Mouse (Mus musculus): ENCODE data around the gene Eif4ebp2. TPM values are rescaled to one million over a fixed set of nuclear protein-coding genes. Genes with fewer than 3 reads are reported as not detected.

The Eif4ebp2 gene
- polyA plus RNA-seq, 1 experiment: 277 TPM

DNA sequence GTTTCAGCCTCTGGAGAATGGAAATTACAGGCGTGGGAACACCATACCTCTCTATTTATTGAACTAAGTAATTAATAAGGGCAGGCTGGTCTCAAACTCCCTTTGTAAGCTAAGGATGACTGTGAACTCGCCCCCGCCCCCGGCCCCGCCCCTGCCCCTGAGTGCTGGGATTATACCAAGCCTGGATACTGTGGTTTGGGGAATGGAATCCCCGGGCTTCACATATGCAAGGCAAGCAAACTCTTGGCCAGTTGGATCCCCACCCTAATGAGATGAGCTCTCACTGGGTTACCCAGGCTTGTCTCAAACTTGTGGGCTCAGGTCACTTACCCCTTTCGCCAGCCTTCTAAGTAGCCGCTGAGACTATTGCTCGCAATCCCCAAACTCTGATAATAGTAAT lies 42.3 kb downstream of the Eif4ebp2 start:
- WGBS: 78% methylated on average over 9 of the region's 9 CpGs
- TF ChIP-seq CTCF (IDR thresholded peaks at IDR 0.05; ENCODE audit: borderline replicate concordance, control insufficient read depth, extremely low read depth, insufficient read depth, low read length, poor library complexity) (no peak), POLR2A (IDR thresholded peaks at IDR 0.05; ENCODE audit: control insufficient read depth, extremely low read depth, insufficient read depth, low read length, poor library complexity) (no peak)
- H3K27me3 ChIP-seq (ENCODE audit: control insufficient read depth, insufficient read depth, low read length): peaks cover 3% of the 10 kb centered on the region
- no peak overlapping the region for H3K4me3 ChIP-seq (ENCODE audit: control insufficient read depth, insufficient read depth, low read length)
- H3K36me3 ChIP-seq (ENCODE audit: control insufficient read depth, insufficient read depth, low read length): no peaks in the 10 kb centered on the region
- H3K27ac ChIP-seq (ENCODE audit: control insufficient read depth, insufficient read depth, low read length): no peak overlapping the region
- H3K4me1 ChIP-seq (replicated peaks; ENCODE audit: control insufficient read depth, insufficient read depth, low read length): 0 out of 2 replicates have a peak, but pooled peaks cover 2% of the 10 kb centered on the region
- DNase-seq: no peak

DNA sequence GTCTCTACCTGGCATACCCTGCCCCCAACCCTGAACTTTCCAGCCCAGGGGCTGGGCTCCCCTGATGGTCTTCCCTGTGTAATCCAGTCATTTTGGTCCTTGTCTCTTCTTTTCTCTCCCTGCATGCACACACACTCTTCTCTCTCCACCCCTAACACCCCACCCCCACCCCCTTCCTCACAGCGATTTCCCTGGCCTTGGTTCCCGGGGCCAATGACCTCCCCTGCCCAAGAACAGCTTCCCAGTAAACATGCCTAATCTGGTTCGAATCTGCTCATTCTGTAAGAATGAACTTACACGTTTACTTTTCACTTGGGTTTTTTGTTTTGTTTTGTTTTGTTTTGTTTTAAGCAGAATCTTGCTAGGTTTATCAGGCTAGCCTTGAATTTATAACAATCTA lies 42.7 kb downstream of the Eif4ebp2 start:
- H3K4me3 ChIP-seq (ENCODE audit: control insufficient read depth, insufficient read depth, low read length): no peak overlapping the region
- peaks cover 3% of the 10 kb centered on the region for H3K27me3 ChIP-seq (ENCODE audit: control insufficient read depth, insufficient read depth, low read length)
- TF ChIP-seq POLR2A (IDR thresholded peaks at IDR 0.05; ENCODE audit: control insufficient read depth, extremely low read depth, insufficient read depth, low read length, poor library complexity): no peak
- TF ChIP-seq CTCF (IDR thresholded peaks at IDR 0.05; ENCODE audit: borderline replicate concordance, control insufficient read depth, extremely low read depth, insufficient read depth, low read length, poor library complexity): no peak
- no peak overlapping the region for H3K27ac ChIP-seq (ENCODE audit: control insufficient read depth, insufficient read depth, low read length)
- 0 out of 2 replicates have a peak, but pooled peaks cover 2% of the 10 kb centered on the region for H3K4me1 ChIP-seq (replicated peaks; ENCODE audit: control insufficient read depth, insufficient read depth, low read length)
- 51% methylated on average over 4 of the region's 4 CpGs for WGBS
- H3K36me3 ChIP-seq (ENCODE audit: control insufficient read depth, insufficient read depth, low read length): no peaks in the 10 kb centered on the region
- DNase-seq: no peak

DNA sequence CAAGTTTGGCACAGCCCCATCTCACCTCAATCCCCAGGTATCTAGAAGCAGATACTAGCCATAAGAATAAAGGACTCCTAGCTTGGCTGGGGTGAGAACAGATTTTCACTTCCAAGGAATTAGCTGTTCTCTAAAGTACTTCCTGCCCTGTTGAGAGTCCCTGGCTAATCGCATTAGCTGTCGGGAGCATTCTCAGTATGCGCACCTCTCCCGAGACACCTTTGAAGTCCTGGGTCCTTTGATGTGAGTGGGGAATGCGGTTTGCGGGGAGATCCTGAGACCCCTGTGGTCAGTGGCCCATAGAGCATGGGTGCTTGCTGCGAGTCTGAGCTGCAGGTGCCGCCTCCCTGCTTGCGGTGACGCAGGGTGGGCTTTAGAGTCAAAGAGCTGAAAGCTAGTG lies 46.5 kb downstream of the Eif4ebp2 start:
- Histone ChIP-seq H3K36me3 (ENCODE audit: control insufficient read depth, insufficient read depth, low read length) (no peaks in the 10 kb centered on the region), H3K4me1 (replicated peaks; ENCODE audit: control insufficient read depth, insufficient read depth, low read length) (0 out of 2 replicates have a peak, but pooled peaks cover 2% of the 10 kb centered on the region), H3K27me3 (ENCODE audit: control insufficient read depth, insufficient read depth, low read length) (peaks cover 3% of the 10 kb centered on the region), H3K4me3 (ENCODE audit: control insufficient read depth, insufficient read depth, low read length) (no peak overlapping the region), H3K27ac (ENCODE audit: control insufficient read depth, insufficient read depth, low read length) (no peak overlapping the region)
- DNase-seq: no peak
- WGBS: 9% methylated on average over 10 of the region's 10 CpGs
- TF ChIP-seq POLR2A (IDR thresholded peaks at IDR 0.05; ENCODE audit: control insufficient read depth, extremely low read depth, insufficient read depth, low read length, poor library complexity): no peak
- no peak for TF ChIP-seq CTCF (IDR thresholded peaks at IDR 0.05; ENCODE audit: borderline replicate concordance, control insufficient read depth, extremely low read depth, insufficient read depth, low read length, poor library complexity)

DNA sequence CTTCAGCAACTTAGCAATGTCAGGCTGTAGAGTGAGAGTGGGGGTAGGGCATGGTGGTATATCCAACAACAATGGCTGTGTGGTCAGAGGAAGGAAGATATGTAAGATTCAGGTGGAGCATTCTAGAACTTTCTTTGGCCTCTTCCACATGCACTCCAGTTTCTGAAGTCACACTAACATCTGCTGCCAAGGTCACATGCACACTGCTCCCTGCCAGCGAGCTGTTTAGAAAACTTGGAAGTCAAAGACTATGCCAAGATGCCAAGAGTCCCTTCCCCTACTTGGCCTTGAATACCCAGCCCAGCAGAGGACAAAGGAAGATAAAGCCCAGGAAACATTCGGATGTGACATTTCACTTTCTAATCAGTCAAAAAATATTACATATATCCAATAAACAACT lies 49.5 kb downstream of the Eif4ebp2 start:
- no peak overlapping the region for H3K4me3 ChIP-seq (ENCODE audit: control insufficient read depth, insufficient read depth, low read length)
- H3K36me3 ChIP-seq (ENCODE audit: control insufficient read depth, insufficient read depth, low read length): no peaks in the 10 kb centered on the region
- WGBS: 94% methylated on average over 2 of the region's 2 CpGs
- H3K27ac ChIP-seq (ENCODE audit: control insufficient read depth, insufficient read depth, low read length): no peak overlapping the region
- TF ChIP-seq CTCF (IDR thresholded peaks at IDR 0.05; ENCODE audit: borderline replicate concordance, control insufficient read depth, extremely low read depth, insufficient read depth, low read length, poor library complexity) (no peak), POLR2A (IDR thresholded peaks at IDR 0.05; ENCODE audit: control insufficient read depth, extremely low read depth, insufficient read depth, low read length, poor library complexity) (no peak)
- H3K27me3 ChIP-seq (ENCODE audit: control insufficient read depth, insufficient read depth, low read length): peaks cover 3% of the 10 kb centered on the region
- no peak for DNase-seq
- H3K4me1 ChIP-seq (replicated peaks; ENCODE audit: control insufficient read depth, insufficient read depth, low read length): 0 out of 2 replicates have a peak, but pooled peaks cover 2% of the 10 kb centered on the region

DNA sequence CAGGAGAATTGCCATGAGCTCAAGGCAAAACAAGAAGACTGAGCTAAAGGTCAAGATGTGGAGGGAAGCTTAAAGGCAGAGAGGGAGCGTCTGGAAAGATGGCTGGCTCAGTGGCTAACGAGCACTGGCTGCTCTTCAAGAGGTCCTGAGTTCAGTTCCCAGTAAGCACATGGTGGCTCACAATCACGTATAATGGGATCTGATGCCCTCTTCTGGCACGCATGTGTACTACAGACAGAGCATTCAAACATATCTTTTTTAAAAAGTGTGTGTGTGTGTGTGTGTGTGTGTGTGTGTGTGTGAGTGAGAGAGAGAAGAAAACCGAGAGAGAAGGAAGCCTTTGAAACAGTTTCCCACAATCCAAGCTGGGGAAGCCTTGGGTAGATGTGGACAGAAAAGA lies 50.0 kb downstream of the Eif4ebp2 start:
- peaks cover 3% of the 10 kb centered on the region for H3K27me3 ChIP-seq (ENCODE audit: control insufficient read depth, insufficient read depth, low read length)
- 67% methylated on average over 5 of the region's 5 CpGs for WGBS
- no peaks in the 10 kb centered on the region for H3K36me3 ChIP-seq (ENCODE audit: control insufficient read depth, insufficient read depth, low read length)
- no peak for DNase-seq
- no peak for TF ChIP-seq CTCF (IDR thresholded peaks at IDR 0.05; ENCODE audit: borderline replicate concordance, control insufficient read depth, extremely low read depth, insufficient read depth, low read length, poor library complexity)
- no peak for TF ChIP-seq POLR2A (IDR thresholded peaks at IDR 0.05; ENCODE audit: control insufficient read depth, extremely low read depth, insufficient read depth, low read length, poor library complexity)
- H3K4me1 ChIP-seq (replicated peaks; ENCODE audit: control insufficient read depth, insufficient read depth, low read length): 0 out of 2 replicates have a peak, but pooled peaks cover 2% of the 10 kb centered on the region
- H3K4me3 ChIP-seq (ENCODE audit: control insufficient read depth, insufficient read depth, low read length): no peak overlapping the region
- H3K27ac ChIP-seq (ENCODE audit: control insufficient read depth, insufficient read depth, low read length): no peak overlapping the region

DNA sequence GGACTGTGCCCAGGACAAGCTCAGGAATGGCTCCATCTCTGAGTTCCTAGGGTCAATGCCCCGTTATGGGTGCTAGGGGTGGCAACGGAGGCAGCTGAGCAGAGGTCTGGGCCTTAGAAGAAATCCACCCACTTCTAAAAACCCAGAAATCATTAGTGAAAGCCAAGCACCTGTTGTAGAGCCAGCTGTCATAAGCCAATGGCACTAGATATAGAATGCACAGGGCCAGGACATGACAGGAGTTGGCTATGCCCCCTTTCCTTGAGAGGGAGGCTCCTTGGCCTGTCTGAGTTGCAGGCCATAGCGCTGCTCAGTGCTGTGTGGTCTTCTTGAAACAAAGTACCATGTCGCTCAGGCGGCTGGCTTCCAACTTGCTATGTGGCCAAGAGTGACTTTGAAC lies 52.1 kb downstream of the Eif4ebp2 start:
- Histone ChIP-seq H3K27me3 (ENCODE audit: control insufficient read depth, insufficient read depth, low read length) (no peaks in the 10 kb centered on the region), H3K4me1 (replicated peaks; ENCODE audit: control insufficient read depth, insufficient read depth, low read length) (no peaks in the 10 kb centered on the region), H3K36me3 (ENCODE audit: control insufficient read depth, insufficient read depth, low read length) (no peaks in the 10 kb centered on the region), H3K4me3 (ENCODE audit: control insufficient read depth, insufficient read depth, low read length) (no peak overlapping the region), H3K27ac (ENCODE audit: control insufficient read depth, insufficient read depth, low read length) (no peak overlapping the region)
- DNase-seq: no peak
- 92% methylated on average over 5 of the region's 5 CpGs for WGBS
- TF ChIP-seq POLR2A (IDR thresholded peaks at IDR 0.05; ENCODE audit: control insufficient read depth, extremely low read depth, insufficient read depth, low read length, poor library complexity): no peak
- no peak for TF ChIP-seq CTCF (IDR thresholded peaks at IDR 0.05; ENCODE audit: borderline replicate concordance, control insufficient read depth, extremely low read depth, insufficient read depth, low read length, poor library complexity)

DNA sequence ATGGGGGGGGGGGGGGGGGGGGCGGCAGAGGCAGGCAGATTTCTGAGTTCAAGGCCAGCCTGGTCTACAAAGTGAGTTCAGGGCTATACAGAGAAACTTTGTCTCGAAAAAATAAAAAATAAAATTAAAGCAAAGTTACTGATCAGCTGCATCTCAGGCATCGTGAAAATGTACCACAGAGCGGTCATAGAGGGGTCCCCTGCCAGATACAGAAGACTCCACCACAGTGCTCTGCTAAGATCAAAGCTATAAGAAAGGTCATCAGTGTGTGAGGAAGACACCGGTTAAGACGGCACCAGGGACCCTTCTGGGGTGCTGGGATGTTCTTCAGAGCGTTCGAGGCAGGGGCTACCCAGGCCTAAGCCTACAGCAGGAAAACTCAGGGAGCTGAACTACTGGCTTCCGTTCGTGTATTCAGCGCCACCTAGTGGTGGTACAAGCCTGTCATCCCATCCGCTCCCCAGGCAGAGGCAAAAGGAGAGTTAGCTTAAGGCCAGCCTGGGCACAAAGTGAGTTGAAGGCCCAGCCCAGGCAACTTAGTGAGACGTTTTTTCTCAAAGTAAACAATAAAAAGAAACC lies 53.2 kb downstream of the Eif4ebp2 start:
- 31% methylated on average over 13 of the region's 13 CpGs for WGBS
- Histone ChIP-seq H3K27me3 (ENCODE audit: control insufficient read depth, insufficient read depth, low read length) (no peaks in the 10 kb centered on the region), H3K36me3 (ENCODE audit: control insufficient read depth, insufficient read depth, low read length) (no peaks in the 10 kb centered on the region), H3K27ac (ENCODE audit: control insufficient read depth, insufficient read depth, low read length) (no peak overlapping the region), H3K4me1 (replicated peaks; ENCODE audit: control insufficient read depth, insufficient read depth, low read length) (no peaks in the 10 kb centered on the region), H3K4me3 (ENCODE audit: control insufficient read depth, insufficient read depth, low read length) (no peak overlapping the region)
- DNase-seq: peak; percentile 51
- no peak for TF ChIP-seq POLR2A (IDR thresholded peaks at IDR 0.05; ENCODE audit: control insufficient read depth, extremely low read depth, insufficient read depth, low read length, poor library complexity)
- peak; percentile 83; the same call in 1 of the 2 replicates for TF ChIP-seq CTCF (IDR thresholded peaks at IDR 0.05; ENCODE audit: borderline replicate concordance, control insufficient read depth, extremely low read depth, insufficient read depth, low read length, poor library complexity)
